Mouse (Mus musculus) stomach, postnatal 0 days (tissue): ENCODE measurements at regions not wholly inside any gene's neighbourhood (a gene's known extent, or its start where the extent isn't known, plus 50 kb on each side); places are given as distances from the start of the nearest gene placed in this dataset.
A peak's percentile ranks its signal among the peaks of the same experiment; 100 is the strongest.

Source experiments
- ATAC-seq: fragments of 200-750 bp; cut with Nextera tagmentation; 2 replicates; pipeline ENCODE4 v1.8.0; 2017; ENCODE audit not compliant: low FRiP score, low TSS enrichment
- DNase-seq: peaks from one replicate; pipeline ENCODE4 v3.0.0-alpha.2; 2016; ENCODE audit warnings: low spot score
- H3K27ac ChIP-seq: fragments of 300-500 bp; sonication (generic); replicated peaks from 2 replicates; pipeline ENCODE4 v1.5.1; 2014; ENCODE audit warnings: mild to moderate bottlenecking, control low read depth
- H3K27me3 ChIP-seq: fragments of 300-500 bp; sonication (generic); 2 replicates; pipeline ENCODE4 v1.6.1; 2014; ENCODE audit warnings: low read length; ENCODE audit not compliant: control insufficient read depth, insufficient read depth
- H3K36me3 ChIP-seq: fragments of 300-500 bp; sonication (generic); 2 replicates; pipeline ENCODE4 v1.6.1; 2014; ENCODE audit warnings: low read length, mixed read lengths; ENCODE audit not compliant: control insufficient read depth, insufficient read depth
- H3K4me1 ChIP-seq: fragments of 300-500 bp; sonication (generic); replicated peaks from 2 replicates; pipeline ENCODE4 v1.6.1; 2014; ENCODE audit warnings: antibody characterized with exemption; ENCODE audit not compliant: control insufficient read depth, insufficient read depth
- H3K4me2 ChIP-seq: fragments of 300-500 bp; sonication (generic); replicated peaks from 2 replicates; pipeline ENCODE4 v1.6.1; 2014; ENCODE audit warnings: low read depth, mild to moderate bottlenecking, control low read depth, moderate library complexity
- H3K4me3 ChIP-seq: fragments of 300-500 bp; sonication (generic); 2 replicates; pipeline ENCODE4 v1.5.1; 2014; ENCODE audit warnings: low read depth, low read length, control low read depth
- H3K9ac ChIP-seq: fragments of 300-500 bp; sonication (generic); 2 replicates; pipeline ENCODE4 v1.6.1; 2014; ENCODE audit warnings: mild to moderate bottlenecking, low read length, control low read depth, mixed read lengths
- H3K9me3 ChIP-seq: fragments of 300-500 bp; sonication (generic); 2 replicates; pipeline ENCODE4 v1.6.1; 2016; ENCODE audit warnings: low read length; ENCODE audit not compliant: control insufficient read depth
- CTCF ChIP-seq: IDR thresholded peaks from 2 replicates; pipeline ENCODE4 v1.5.1; 2016; ENCODE audit warnings: antibody characterized with exemption, low read depth, mild to moderate bottlenecking, moderate library complexity
- EP300 ChIP-seq: optimal IDR thresholded peaks from 2 replicates; pipeline ENCODE3; 2016; ENCODE audit warnings: antibody characterized with exemption
- WGBS: fragments of 180-500 bp; shearing (Covaris S2); extraction: QIAGEN DNeasy Blood & Tissue Kit; methylation state at CpG from one replicate; pipeline ENCODE4 v1.1.7; 2014; 5-methylcytosine and 5-hydroxymethylcytosine counted together

- DNase-seq (no peak), ATAC-seq (no peak)
- no peaks in the 10 kb centered on the region for H3K4me1 ChIP-seq
- no peak overlapping the region for H3K27ac ChIP-seq
- no peaks in the 10 kb centered on the region for H3K27me3 ChIP-seq
- no peak overlapping the region for H3K9ac ChIP-seq
- WGBS: 82% methylated on average over 5 of the region's 5 CpGs
- no peaks in the 10 kb centered on the region for H3K36me3 ChIP-seq
- TF ChIP-seq EP300: no peak
- no peak for TF ChIP-seq CTCF
- no peak overlapping the region for H3K4me3 ChIP-seq
- H3K4me2 ChIP-seq: no peak overlapping the region
- no peaks in the 10 kb centered on the region for H3K9me3 ChIP-seq
Observed at GRCm38 (mm10) chr6:93266826-93267225, 323.5 kb upstream of the Adamts9 start.

- H3K4me3 ChIP-seq: no peak overlapping the region
- H3K4me2 ChIP-seq: no peak overlapping the region
- H3K9me3 ChIP-seq: no peaks in the 10 kb centered on the region
- H3K9ac ChIP-seq: no peak overlapping the region
- H3K27me3 ChIP-seq: no peaks in the 10 kb centered on the region
- H3K36me3 ChIP-seq: no peaks in the 10 kb centered on the region
- no peaks in the 10 kb centered on the region for H3K4me1 ChIP-seq
- TF ChIP-seq CTCF (no peak), EP300 (no peak)
- peak; percentile 83 for ATAC-seq
- no peak overlapping the region for H3K27ac ChIP-seq
- WGBS: 81% methylated on average over 2 of the region's 2 CpGs
- DNase-seq: no peak
Observed at GRCm38 (mm10) chr6:93265164-93265563, 321.9 kb upstream of the Adamts9 start.

DNA sequence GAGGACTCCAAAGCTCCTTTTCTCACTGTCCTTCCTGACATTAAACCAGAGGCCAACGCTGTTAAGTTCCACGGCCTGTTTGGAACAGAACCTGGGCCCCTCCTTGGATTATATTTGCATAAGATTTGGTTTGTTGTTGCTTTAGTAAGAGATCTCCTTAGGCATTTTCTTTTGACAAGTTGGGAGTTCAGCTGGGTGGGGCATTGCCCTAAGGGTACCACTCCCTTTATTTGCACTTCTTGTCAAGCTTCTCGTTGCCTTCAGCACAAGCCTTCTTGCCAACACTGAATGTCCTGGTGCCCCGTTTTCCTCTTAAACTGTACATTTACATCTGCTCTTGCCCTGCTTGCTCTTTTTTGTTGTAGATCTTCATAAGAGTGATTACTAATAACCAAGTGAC, 317.5 kb upstream of the Adamts9 start:
- WGBS: 42% methylated on average over 4 of the region's 4 CpGs
- no peaks in the 10 kb centered on the region for H3K36me3 ChIP-seq
- no peak overlapping the region for H3K27ac ChIP-seq
- DNase-seq: peak; percentile 24
- no peak overlapping the region for H3K4me3 ChIP-seq
- no peak for TF ChIP-seq CTCF
- TF ChIP-seq EP300: no peak
- H3K4me2 ChIP-seq: no peak overlapping the region
- H3K27me3 ChIP-seq: no peaks in the 10 kb centered on the region
- no peaks in the 10 kb centered on the region for H3K9me3 ChIP-seq
- no peak overlapping the region for H3K9ac ChIP-seq
- H3K4me1 ChIP-seq: no peaks in the 10 kb centered on the region
- ATAC-seq: no peak

DNA sequence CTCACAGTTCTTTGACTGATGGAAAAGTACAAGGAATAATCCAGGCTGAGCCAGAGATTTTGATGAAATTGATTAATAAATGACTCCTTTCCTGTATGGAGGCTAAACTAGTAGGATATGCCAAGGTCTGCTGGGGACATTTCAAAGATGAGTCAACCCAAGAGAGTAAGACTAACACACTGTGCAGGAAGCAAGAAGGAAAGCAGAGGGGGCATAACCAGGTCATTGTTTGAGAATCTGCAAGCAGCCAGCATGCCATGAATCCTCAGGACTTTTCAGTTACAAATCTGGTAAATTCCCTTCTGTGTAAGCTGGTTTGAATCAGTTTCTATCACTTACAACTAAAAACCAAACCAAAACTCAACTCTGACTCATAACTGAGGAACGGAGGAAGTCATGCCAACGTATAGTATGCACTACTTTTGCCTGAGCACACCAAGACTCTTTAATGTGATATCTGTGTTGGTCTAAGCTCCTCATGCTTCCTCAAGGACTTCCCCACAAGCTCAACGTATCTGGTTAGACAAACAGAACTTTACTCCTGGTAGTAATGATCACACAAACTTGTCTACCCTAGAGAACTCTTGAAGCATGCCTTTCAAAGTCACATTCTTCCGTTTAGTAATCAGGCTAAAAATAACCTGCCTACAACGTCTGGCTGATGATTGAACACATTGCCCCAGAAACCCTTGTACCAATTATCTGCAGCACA, 314.0 kb upstream of the Adamts9 start:
- no peak overlapping the region for H3K4me3 ChIP-seq
- no peaks in the 10 kb centered on the region for H3K9me3 ChIP-seq
- DNase-seq (no peak), ATAC-seq (peak; percentile 91)
- H3K27me3 ChIP-seq: no peaks in the 10 kb centered on the region
- no peak overlapping the region for H3K4me2 ChIP-seq
- WGBS: 38% methylated on average over 5 of the region's 5 CpGs
- no peak overlapping the region for H3K9ac ChIP-seq
- H3K4me1 ChIP-seq: no peaks in the 10 kb centered on the region
- H3K36me3 ChIP-seq: no peaks in the 10 kb centered on the region
- TF ChIP-seq CTCF (no peak), EP300 (no peak)
- H3K27ac ChIP-seq: no peak overlapping the region

GRCm38 (mm10) chr6:93253746-93254145, 310.5 kb upstream of the Adamts9 start:
- Histone ChIP-seq H3K4me3 (no peak overlapping the region), H3K4me2 (no peak overlapping the region), H3K27ac (no peak overlapping the region), H3K9me3 (no peaks in the 10 kb centered on the region), H3K4me1 (no peaks in the 10 kb centered on the region), H3K9ac (no peak overlapping the region), H3K27me3 (no peaks in the 10 kb centered on the region), H3K36me3 (no peaks in the 10 kb centered on the region)
- TF ChIP-seq CTCF: no peak
- TF ChIP-seq EP300: no peak
- ATAC-seq (no peak), DNase-seq (no peak)
- 71% methylated on average over 7 of the region's 7 CpGs for WGBS

DNA sequence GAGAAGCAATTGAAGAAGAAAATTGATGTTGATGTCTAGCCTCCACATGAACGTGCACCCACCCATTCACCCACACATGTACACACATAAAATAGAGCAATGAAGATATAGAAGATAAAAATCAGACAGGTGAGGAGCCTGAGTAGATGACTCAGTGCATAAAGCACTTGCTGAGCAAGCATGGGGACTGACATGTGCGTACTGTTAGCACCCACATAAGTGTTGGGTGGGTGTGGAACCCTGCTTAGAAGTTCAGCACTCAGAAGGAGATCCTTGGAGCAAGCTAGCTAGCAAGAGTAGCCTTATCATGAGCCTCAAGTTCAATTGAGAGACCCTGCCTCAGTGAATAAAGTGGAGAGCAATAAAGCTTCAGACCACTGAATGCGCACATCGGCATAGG, 305.7 kb upstream of the Adamts9 start:
- Histone ChIP-seq H3K9ac (no peak overlapping the region), H3K4me1 (no peaks in the 10 kb centered on the region), H3K4me3 (no peak overlapping the region), H3K27me3 (no peaks in the 10 kb centered on the region), H3K9me3 (no peaks in the 10 kb centered on the region), H3K4me2 (no peak overlapping the region), H3K36me3 (no peaks in the 10 kb centered on the region), H3K27ac (no peak overlapping the region)
- ATAC-seq (no peak), DNase-seq (no peak)
- 85% methylated on average over 4 of the region's 4 CpGs for WGBS
- TF ChIP-seq EP300: no peak
- TF ChIP-seq CTCF: no peak
